Mouse (Mus musculus) left cerebral cortex, postnatal 14 days (tissue): Measurements from ENCODE around the gene Dscam. TPM values are rescaled to one million over a fixed set of nuclear protein-coding genes. Genes with fewer than 3 reads are reported as not detected.
A peak's percentile ranks its signal among the peaks of the same experiment; 100 is the strongest.

Source experiments
- DNase-seq, 2 experiments: peaks; one replicate each; pipeline ENCODE4 v3.0.0; 2021 to 2022; ENCODE audit warnings: low spot score in 2 of 2, mixed read lengths in 1 of 2
- intact Hi-C: fragments of 180-260 bp; cut with DNase I; formaldehyde crosslinking; loops from one replicate; pipeline ENCODE4 v1.15.1; 2025
- total RNA-seq, 2 experiments: library from RNA; stranded (reverse); gene quantifications; 2 replicates each; pipeline ENCODE4 v1.2.3; 2021

Gene Dscam
- total RNA-seq, 2 experiments from 2014 or later: 42.4 to 48.2 TPM

- intact Hi-C loops: no loop called here
- peak in 1 of 2 experiments; percentile 20 for DNase-seq
Measured at GRCm38 (mm10) chr16:96563350-96564257, 606.9 kb downstream of the Dscam start.

GRCm38 (mm10) chr16:96559796-96560195 lies 610.8 kb downstream of the Dscam start:
- intact Hi-C loops: no loop called here
- peak in 1 of 2 experiments; percentile 30 for DNase-seq

- intact Hi-C loops: no loop called here
- DNase-seq: no peak
Measured at GRCm38 (mm10) chr16:96558341-96558740, 612.2 kb downstream of the Dscam start.

GRCm38 (mm10) chr16:96556621-96557020 lies 613.9 kb downstream of the Dscam start:
- intact Hi-C loops: no loop called here
- DNase-seq: no peak

GRCm38 (mm10) chr16:96555412-96555811 lies 615.1 kb downstream of the Dscam start:
- peak in 1 of 2 experiments; percentile 34 for DNase-seq
- intact Hi-C loops: no loop called here

GRCm38 (mm10) chr16:96552680-96553079 lies 617.9 kb downstream of the Dscam start:
- intact Hi-C loops: no loop called here

GRCm38 (mm10) chr16:96541056-96541455 lies 629.5 kb downstream of the Dscam start:
- intact Hi-C loops: no loop called here
- DNase-seq: peak in 1 of 2 experiments; percentile 37

More at GRCm38 (mm10) chr16:96552680-96553079, 617.9 kb downstream of the Dscam start:
- no peak for DNase-seq

Other genes starting within 250 kb of the Dscam start
- 10 to 100 TPM in 1 of 2 experiments, 1 to 10 TPM in 1; 8.3 to 10.6 TPM for gene Bace2, start 186.0 kb upstream of the Dscam start, total RNA-seq